Mouse (Mus musculus) cerebellum, adult 18-20 months (tissue): Measurements from ENCODE around the gene Ipo11.

ENCODE experiments used
- DNase-seq, 2 experiments: peaks; one replicate each; pipeline ENCODE4 v3.0.0; 2021

Gene Ipo11

DNA sequence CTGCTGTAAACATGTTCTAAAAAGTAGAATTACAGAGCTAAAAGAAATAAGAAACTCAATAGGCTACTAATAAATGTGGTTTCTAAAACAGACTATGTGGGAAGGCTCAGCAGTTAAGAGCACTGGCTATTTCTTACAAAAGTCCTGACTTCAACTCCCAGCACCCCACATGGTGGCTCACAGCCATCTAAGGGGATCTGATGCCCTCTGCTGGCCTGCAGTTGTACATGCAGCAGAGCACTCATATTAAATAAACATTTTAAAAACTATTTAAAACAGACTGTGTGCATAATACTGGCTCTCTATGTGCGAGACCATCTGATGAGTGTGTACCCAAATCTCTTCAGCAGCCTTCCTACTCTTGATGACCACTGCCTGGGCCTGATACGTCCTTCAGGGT is 42.5 kb downstream of the Ipo11 start:
- DNase-seq, result no peak

GRCm38 (mm10) chr13:106893701-106894100 is 43.1 kb downstream of the Ipo11 start:
- DNase-seq, result no peak

DNA sequence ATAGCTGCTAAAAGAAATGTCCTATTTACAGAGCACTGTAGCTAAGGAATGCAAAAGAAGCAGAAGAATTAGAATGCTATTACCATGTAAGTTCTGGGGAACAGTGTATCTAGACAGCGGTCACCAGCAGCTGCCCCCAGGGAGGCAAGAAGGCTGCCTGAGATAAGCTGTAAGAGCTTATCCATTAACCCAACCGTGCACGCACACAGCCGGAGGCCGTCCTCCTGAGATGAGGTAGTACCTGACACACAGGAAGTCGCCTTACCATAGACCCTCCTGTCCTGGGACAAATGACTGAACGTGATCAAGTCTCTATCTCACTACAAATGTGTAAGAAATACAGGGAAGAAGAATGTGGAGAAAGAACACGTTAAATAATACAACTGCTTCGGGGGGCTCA is 43.6 kb downstream of the Ipo11 start:
- no peak for DNase-seq

GRCm38 (mm10) chr13:106887364-106887763 is 49.4 kb downstream of the Ipo11 start:
- no peak for DNase-seq

- DNase-seq, result no peak
Observed at GRCm38 (mm10) chr13:106884249-106884648, 52.5 kb downstream of the Ipo11 start.

- no peak for DNase-seq
Observed at GRCm38 (mm10) chr13:106876278-106876677, 60.5 kb downstream of the Ipo11 start.

DNA sequence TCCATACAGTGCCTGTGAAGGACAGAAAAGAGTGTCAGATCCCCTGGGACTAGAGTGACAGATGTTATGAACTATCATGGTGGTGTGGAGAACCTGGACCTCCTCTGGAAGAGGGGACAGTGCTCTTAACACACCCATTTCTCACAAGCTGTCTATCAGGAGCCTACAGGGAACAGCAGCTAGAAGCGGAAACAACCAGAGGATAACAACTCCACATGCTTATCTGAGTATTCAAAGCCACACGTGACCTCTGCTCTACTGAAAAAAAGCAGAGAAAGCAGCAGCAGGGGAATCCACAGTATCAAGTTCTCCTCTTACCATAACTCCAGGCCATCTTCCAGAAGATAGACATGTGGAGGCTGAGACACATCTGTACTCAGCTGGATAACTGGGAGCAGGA is 71.2 kb downstream of the Ipo11 start:
- DNase-seq, result no peak

- DNase-seq, result no peak
Observed at GRCm38 (mm10) chr13:106858779-106859178, 78.0 kb downstream of the Ipo11 start.

- no peak for DNase-seq
Observed at GRCm38 (mm10) chr13:106856556-106856955, 80.2 kb downstream of the Ipo11 start.

GRCm38 (mm10) chr13:106847534-106847933 is 89.2 kb downstream of the Ipo11 start:
- no peak for DNase-seq

DNA sequence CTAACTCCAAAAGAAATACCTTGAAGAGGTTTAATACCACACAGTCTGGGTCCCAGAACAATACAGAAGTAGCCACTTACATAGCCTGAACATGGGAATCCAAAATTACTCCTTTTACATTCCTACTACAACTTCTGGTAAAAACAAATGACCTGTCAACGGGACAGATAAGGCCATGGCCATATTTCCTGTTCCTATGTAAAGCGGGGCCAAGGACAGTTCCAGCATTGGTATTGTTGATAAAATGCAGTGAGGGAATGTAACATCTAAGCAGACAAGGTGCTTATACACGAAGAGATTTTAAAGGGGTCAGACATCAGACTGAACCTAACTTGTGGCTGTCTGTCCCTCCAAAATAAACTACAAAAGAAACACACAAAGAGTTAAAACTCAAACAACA is 91.8 kb downstream of the Ipo11 start:
- DNase-seq, result no peak

GRCm38 (mm10) chr13:106842542-106842941 is 94.2 kb downstream of the Ipo11 start:
- DNase-seq, result no peak

DNA sequence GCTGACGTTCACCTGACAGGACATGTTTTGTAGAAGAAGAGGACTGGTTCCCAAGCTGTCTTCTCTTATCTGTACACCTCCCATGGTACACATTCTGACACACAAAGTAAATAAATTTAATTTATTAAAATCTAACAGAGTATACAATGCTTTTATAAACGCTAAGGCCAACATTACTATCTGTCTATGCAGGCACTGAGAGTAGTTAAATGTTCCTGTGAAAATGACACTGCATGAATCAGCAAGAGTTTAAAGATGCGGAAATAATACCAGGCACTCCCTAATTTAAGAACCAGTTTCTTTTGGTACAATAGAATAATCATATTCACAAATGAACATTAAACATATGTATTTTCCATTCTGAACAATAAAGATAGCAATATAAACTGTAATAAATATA is 98.0 kb downstream of the Ipo11 start:
- DNase-seq, result no peak

DNA sequence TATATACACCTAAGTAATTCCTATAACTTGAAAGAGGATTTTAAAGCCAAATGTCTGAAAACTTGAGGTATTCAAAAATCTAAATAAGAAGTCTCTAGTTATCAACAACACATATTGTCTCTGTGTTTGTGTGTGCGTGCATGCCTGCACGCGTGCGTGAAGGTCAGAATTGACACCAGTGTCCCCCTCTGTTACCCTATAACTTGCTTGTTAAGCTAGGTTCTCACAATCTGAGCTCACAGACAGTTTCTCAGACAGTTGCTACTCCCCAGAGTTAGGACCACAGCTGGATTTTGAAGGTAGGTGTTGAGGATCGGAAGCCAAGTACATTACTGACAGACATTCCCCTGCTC is 100.3 kb downstream of the Ipo11 start:
- no peak for DNase-seq

DNA sequence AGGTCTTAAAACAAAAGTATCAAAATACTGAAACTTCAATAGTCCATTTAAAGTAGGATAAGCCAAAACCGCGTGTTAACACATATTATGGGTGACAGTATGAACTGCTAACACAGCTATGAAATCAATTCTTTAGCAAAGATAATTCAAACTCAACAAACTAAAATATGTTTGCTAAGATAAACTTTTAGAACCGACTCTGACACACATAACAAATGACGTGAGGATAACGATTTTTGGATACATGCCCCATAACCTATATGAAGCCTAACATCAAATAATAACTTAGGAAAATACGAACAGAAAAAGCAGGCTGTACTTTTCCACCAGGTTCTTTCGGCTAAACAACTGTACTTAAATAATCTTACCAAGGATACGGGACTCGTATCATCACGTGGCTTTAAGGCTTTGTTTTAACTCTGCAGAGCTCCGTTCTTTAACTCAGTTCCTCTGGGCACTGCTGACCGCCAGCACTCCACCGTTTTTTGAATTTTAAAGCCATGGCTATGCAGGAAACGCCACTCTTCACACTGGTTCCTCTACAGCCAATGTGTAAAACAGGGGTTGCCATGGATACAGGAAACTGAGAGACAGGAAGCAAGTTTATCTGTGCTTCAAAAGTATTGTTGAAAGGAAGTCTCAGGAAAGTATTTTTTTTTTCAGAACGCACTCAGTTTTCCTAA is 100.8 kb downstream of the Ipo11 start:
- DNase-seq, result no peak

- DNase-seq, result no peak
Observed at GRCm38 (mm10) chr13:106830029-106830428, 106.7 kb downstream of the Ipo11 start.

GRCm38 (mm10) chr13:106829327-106829997 is 107.3 kb downstream of the Ipo11 start:
- no peak for DNase-seq

DNA sequence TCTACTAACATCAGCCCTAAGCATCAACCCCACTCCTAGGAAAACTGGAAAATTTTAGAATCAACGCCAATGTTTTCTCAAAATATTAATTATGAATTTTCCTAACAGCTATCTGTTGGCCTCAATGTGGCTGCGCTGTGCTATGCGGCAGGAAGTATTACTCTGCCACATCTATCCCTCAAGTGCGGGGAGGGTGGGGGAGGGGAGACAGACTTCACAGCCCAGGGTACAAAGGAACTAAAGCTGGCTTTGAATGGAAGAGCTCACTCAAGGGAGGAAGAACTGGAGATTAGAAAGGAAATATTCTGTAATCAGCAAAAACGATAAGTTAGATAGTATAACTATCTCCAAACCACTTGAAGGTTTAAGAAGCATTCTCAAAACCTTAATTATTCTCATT is 111.1 kb downstream of the Ipo11 start:
- no peak for DNase-seq

DNA sequence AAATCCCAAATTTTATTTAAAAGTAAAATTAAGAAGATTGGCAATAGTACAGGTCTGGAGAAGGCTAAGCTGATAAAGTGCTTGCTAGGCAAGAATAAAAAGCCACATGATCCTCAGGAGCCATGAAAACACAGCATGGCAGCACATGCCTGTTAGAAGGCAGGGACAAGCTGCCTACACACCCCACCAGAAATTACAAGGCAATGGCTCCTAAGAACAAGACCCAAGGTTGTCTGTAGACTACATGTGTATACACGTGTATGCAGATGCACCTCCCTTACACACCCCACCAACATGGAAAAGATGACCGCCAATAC is 112.9 kb downstream of the Ipo11 start:
- no peak for DNase-seq

GRCm38 (mm10) chr13:106823121-106823874 is 113.5 kb downstream of the Ipo11 start:
- DNase-seq, result no peak

GRCm38 (mm10) chr13:106820149-106820548 is 116.6 kb downstream of the Ipo11 start:
- DNase-seq, result no peak

- no peak for DNase-seq
Observed at GRCm38 (mm10) chr13:106819749-106820148, 117.0 kb downstream of the Ipo11 start.

- no peak for DNase-seq
Observed at GRCm38 (mm10) chr13:106817066-106817465, 119.7 kb downstream of the Ipo11 start.

DNA sequence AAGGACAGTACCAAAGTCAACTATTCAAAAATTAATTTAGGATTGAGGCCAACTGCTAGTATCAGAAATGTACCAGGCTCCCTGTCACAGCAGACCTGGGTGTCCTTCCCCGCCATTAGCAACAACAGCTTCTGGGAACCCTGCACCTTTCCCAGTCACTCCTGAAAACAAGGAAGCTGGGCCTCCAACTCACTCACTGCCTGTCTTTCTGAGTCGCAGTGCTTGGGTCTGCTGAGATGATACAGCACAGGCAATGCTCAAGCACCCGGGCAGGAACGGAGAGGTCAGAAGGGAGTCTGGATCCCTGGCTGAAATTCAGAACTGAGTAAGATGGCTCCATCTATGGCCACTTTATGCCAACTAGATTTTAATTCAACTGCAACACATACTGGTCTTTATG is 123.2 kb downstream of the Ipo11 start:
- no peak for DNase-seq
